Mouse (Mus musculus) cerebellum, adult 2 months (tissue): ENCODE measurements around the gene Gtpbp4. TPM values are rescaled to one million over a fixed set of nuclear protein-coding genes. Genes with fewer than 3 reads are reported as not detected.

Experiments
- DNase-seq, 2 experiments: peaks; one replicate each; pipeline ENCODE4 v3.0.0; 2021
- H3K27ac ChIP-seq: fragments of 200-500 bp; 2 replicates; pipeline ENCODE4 v1.5.1; 2012; ENCODE audit warnings: low read length, control low read depth, inconsistent platforms; ENCODE audit not compliant: insufficient read depth
- H3K27me3 ChIP-seq: fragments of 200-500 bp; 2 replicates; pipeline ENCODE4 v1.6.1; 2012; ENCODE audit warnings: inconsistent platforms, mild to moderate bottlenecking, low read length, moderate library complexity; ENCODE audit not compliant: control insufficient read depth, insufficient read depth
- H3K4me1 ChIP-seq: fragments of 200-500 bp; 2 replicates; pipeline ENCODE4 v1.6.1; 2011; ENCODE audit warnings: low read length; ENCODE audit not compliant: control insufficient read depth, insufficient read depth
- H3K4me3 ChIP-seq: fragments of 200-500 bp; replicated peaks from 2 replicates; pipeline ENCODE3; 2011; ENCODE audit warnings: mild to moderate bottlenecking, low read depth, low read length, control low read depth; ENCODE audit not compliant: insufficient read depth
- CTCF ChIP-seq: fragments of 200-500 bp; IDR thresholded peaks from 2 replicates; pipeline ENCODE4 v1.5.1; 2011; ENCODE audit warnings: low read depth, mild to moderate bottlenecking, control low read depth, low read length, moderate library complexity, borderline replicate concordance; ENCODE audit not compliant: insufficient read depth
- POLR2A ChIP-seq: fragments of 200-500 bp; IDR thresholded peaks from 2 replicates; pipeline ENCODE4 v1.6.1; 2011; ENCODE audit warnings: low read length, control low read depth, borderline replicate concordance; ENCODE audit not compliant: insufficient read depth
- WGBS: fragments of 180-500 bp; shearing (Covaris S2); methylation state at CpG from one replicate; pipeline ENCODE4 v1.1.7; 2018; 5-methylcytosine and 5-hydroxymethylcytosine counted together
- polyA plus RNA-seq: library from polyadenylated mRNA; depleted of rRNA; stranded (reverse); fragments of >200 nt; gene quantifications from 2 replicates; pipeline ENCODE4 v1.2.3, GENCODE M21; 2012; rRNA removed

The Gtpbp4 gene
- polyA plus RNA-seq, result 24.1 and 24.9 TPM in 2 replicates

- Histone ChIP-seq H3K4me3 (peak within 1 kb of the TSS; percentile 95), H3K4me1 (no peaks in the 10 kb centered on the region; the same call in 1 of the 2 replicates), H3K27me3 (no peaks in the 10 kb centered on the region), H3K27ac (peak within 1 kb of the TSS; percentile 94)
- under 1% methylated on average over 51 of the region's 51 CpGs for WGBS
- peak; percentile 97 to 98 for DNase-seq
- TF ChIP-seq POLR2A (peak; percentile 79; the same call in 1 of the 2 replicates), CTCF (peak; percentile 57; the same call in 1 of the 2 replicates)
Measured at GRCm38 (mm10) chr13:8995990-8996786, at the start of gene Gtpbp4. Gtpbp4 (minus strand) TSS chr13:8996083.

GRCm38 (mm10) chr13:9044731-9045130 is 48.8 kb upstream of the Gtpbp4 start:
- H3K27ac ChIP-seq, result no peak overlapping the region
- H3K27me3 ChIP-seq, result no peaks in the 10 kb centered on the region
- WGBS, result 96% methylated on average over 1 of the region's 1 CpGs
- TF ChIP-seq POLR2A (no peak), CTCF (no peak)
- DNase-seq, result no peak
- no peaks in the 10 kb centered on the region for H3K4me1 ChIP-seq
- H3K4me3 ChIP-seq, result no peak overlapping the region

- TF ChIP-seq POLR2A (no peak), CTCF (no peak)
- H3K27ac ChIP-seq, result no peak overlapping the region
- H3K4me3 ChIP-seq, result no peak overlapping the region
- 31% methylated on average over 3 of the region's 3 CpGs for WGBS
- no peaks in the 10 kb centered on the region for H3K4me1 ChIP-seq
- no peak for DNase-seq
- no peaks in the 10 kb centered on the region for H3K27me3 ChIP-seq
Measured at GRCm38 (mm10) chr13:9043289-9044049, 47.6 kb upstream of the Gtpbp4 start.

- no peak overlapping the region for H3K27ac ChIP-seq
- H3K4me1 ChIP-seq, result no peaks in the 10 kb centered on the region
- TF ChIP-seq CTCF (no peak), POLR2A (no peak)
- H3K4me3 ChIP-seq, result no peak overlapping the region
- DNase-seq, result no peak
- WGBS, result 86% methylated on average over 1 of the region's 1 CpGs
- H3K27me3 ChIP-seq, result no peaks in the 10 kb centered on the region
Measured at GRCm38 (mm10) chr13:9040626-9041025, 44.7 kb upstream of the Gtpbp4 start.

GRCm38 (mm10) chr13:9031996-9032661 is 36.2 kb upstream of the Gtpbp4 start:
- Histone ChIP-seq H3K4me3 (no peak overlapping the region), H3K27me3 (no peaks in the 10 kb centered on the region), H3K4me1 (no peaks in the 10 kb centered on the region), H3K27ac (no peak overlapping the region)
- 57% methylated on average over 8 of the region's 8 CpGs for WGBS
- DNase-seq, result no peak
- TF ChIP-seq POLR2A, result no peak
- no peak for TF ChIP-seq CTCF

GRCm38 (mm10) chr13:9030364-9030763 is 34.5 kb upstream of the Gtpbp4 start:
- H3K27me3 ChIP-seq, result no peaks in the 10 kb centered on the region
- no peak for TF ChIP-seq POLR2A
- no peak for TF ChIP-seq CTCF
- no peak overlapping the region for H3K27ac ChIP-seq
- no peak overlapping the region for H3K4me3 ChIP-seq
- H3K4me1 ChIP-seq, result no peaks in the 10 kb centered on the region
- 92% methylated on average over 4 of the region's 4 CpGs for WGBS
- no peak for DNase-seq

- no peak for TF ChIP-seq POLR2A
- TF ChIP-seq CTCF, result no peak
- Histone ChIP-seq H3K27me3 (no peaks in the 10 kb centered on the region), H3K4me3 (no peak overlapping the region), H3K4me1 (no peaks in the 10 kb centered on the region), H3K27ac (no peak overlapping the region)
- 81% methylated on average over 1 of the region's 1 CpGs for WGBS
- DNase-seq, result no peak
Measured at GRCm38 (mm10) chr13:9027251-9027650, 31.4 kb upstream of the Gtpbp4 start.
